Mouse (Mus musculus) G1E (cell line): ENCODE results near the gene Agpat4.

Source experiments
- CTCF ChIP-seq: IDR thresholded peaks from 2 replicates; pipeline ENCODE4 v1.5.1; 2012; ENCODE audit warnings: low read depth, low read length, inconsistent platforms, mixed read lengths
- GATA1 ChIP-seq: IDR thresholded peaks from 2 replicates; pipeline ENCODE4 v1.6.1; 2012; ENCODE audit warnings: borderline replicate concordance, low read length, inconsistent platforms, mixed read lengths
- POLR2AphosphoS5 ChIP-seq: IDR thresholded peaks from 2 replicates; pipeline ENCODE4 v1.6.1; 2012; ENCODE audit warnings: low read depth, low read length, inconsistent platforms; ENCODE audit not compliant: insufficient replicate concordance

GRCm38 (mm10) chr17:12132904-12133303 is 14.4 kb downstream of the Agpat4 start:
- TF ChIP-seq GATA1 (no peak), POLR2AphosphoS5 (no peak), CTCF (no peak)
